Mouse (Mus musculus) hindbrain, embryonic 12.5 days (tissue): Measurements from ENCODE around the gene Arid5b. TPM values are rescaled to one million over a fixed set of nuclear protein-coding genes. Genes with fewer than 3 reads are reported as not detected.

Source experiments
- ATAC-seq: fragments of 200-750 bp; cut with Nextera tagmentation; 2 replicates; pipeline ENCODE4 v1.8.0; 2017; ENCODE audit warnings: moderate TSS enrichment; ENCODE audit not compliant: low FRiP score
- H3K27ac ChIP-seq: fragments of 300-500 bp; sonication (generic); 2 replicates; pipeline ENCODE4 v1.5.1; 2016; ENCODE audit warnings: mild to moderate bottlenecking
- H3K27me3 ChIP-seq: fragments of 300-500 bp; sonication (generic); 2 replicates; pipeline ENCODE4 v1.6.1; 2016; ENCODE audit warnings: mild to moderate bottlenecking
- H3K36me3 ChIP-seq: fragments of 300-500 bp; sonication (generic); 2 replicates; pipeline ENCODE4 v1.6.1; 2016; ENCODE audit warnings: mild to moderate bottlenecking
- H3K4me1 ChIP-seq: fragments of 300-500 bp; sonication (generic); 2 replicates; pipeline ENCODE4 v1.6.1; 2016
- H3K4me2 ChIP-seq: fragments of 300-500 bp; sonication (generic); replicated peaks from 2 replicates; pipeline ENCODE4 v1.6.1; 2016; ENCODE audit warnings: mild to moderate bottlenecking
- H3K4me3 ChIP-seq: fragments of 300-500 bp; sonication (generic); 2 replicates; pipeline ENCODE4 v1.5.1; 2016; ENCODE audit warnings: mild to moderate bottlenecking
- H3K9ac ChIP-seq: fragments of 300-500 bp; sonication (generic); 2 replicates; pipeline ENCODE4 v1.6.1; 2016; ENCODE audit warnings: mild to moderate bottlenecking, moderate library complexity
- H3K9me3 ChIP-seq: fragments of 300-500 bp; sonication (generic); replicated peaks from 2 replicates; pipeline ENCODE4 v1.6.1; 2016; ENCODE audit warnings: mild to moderate bottlenecking
- WGBS: fragments of 180-500 bp; shearing (Covaris S2); methylation state at CpG from one replicate; pipeline ENCODE4 v1.1.7; 2016; 5-methylcytosine and 5-hydroxymethylcytosine counted together
- polyA plus RNA-seq: library from polyadenylated mRNA; unstranded; fragments of >200 nt; fragmentation: Nextera tagmentation; extraction: Ambion mirVana; gene quantifications from 2 replicates; pipeline ENCODE4 v1.2.1, GENCODE M21; 2016

Arid5b gene
- polyA plus RNA-seq, 1 experiment from 2014 or later, result 28.2 TPM

DNA sequence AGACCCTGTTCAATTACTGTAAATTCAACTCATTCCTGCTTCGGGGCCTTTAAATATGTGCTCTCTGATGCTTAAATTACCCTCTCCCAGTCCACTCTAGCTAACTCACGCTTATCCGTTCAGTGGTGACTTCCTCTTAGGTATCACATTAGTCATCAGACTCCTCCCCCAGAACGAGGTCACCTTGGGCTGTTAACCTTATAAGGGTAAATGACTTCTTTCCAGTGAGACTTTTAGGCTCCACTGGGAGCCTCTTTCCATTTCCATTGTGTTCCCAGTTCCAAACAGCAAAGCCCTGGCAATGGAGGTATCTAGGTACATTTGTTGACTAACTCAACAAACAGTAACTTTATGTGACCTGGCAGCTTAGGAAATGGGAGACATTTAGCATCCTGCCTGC is 186.7 kb downstream of the Arid5b start:
- WGBS, result 87% methylated on average over 4 of the region's 4 CpGs
- Histone ChIP-seq H3K4me2 (no peak overlapping the region), H3K27ac (no peak overlapping the region), H3K4me1 (no peaks in the 10 kb centered on the region), H3K36me3 (peaks cover 19% of the 10 kb centered on the region), H3K4me3 (no peak overlapping the region), H3K9me3 (no peaks in the 10 kb centered on the region), H3K27me3 (no peaks in the 10 kb centered on the region), H3K9ac (no peak overlapping the region)
- no peak for ATAC-seq

DNA sequence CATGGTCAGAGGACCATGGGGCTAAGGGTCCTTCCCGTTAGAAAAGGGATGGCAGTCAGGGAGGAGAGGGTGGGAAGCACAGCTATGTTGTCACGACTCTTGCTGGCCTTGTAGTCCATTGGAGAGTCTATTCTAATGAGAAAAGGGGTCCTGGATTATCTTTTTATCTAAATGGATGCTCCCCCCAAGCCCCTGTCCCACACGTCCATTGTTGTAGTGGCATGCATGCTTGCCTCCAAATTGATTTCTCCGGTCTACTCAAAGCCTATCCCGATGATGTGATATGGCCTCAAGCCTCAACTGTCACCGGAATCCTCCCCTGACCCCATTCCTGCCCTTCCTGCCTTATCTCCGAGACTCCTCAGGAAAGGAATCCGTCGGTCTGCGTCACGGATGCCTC is 187.5 kb downstream of the Arid5b start:
- H3K27me3 ChIP-seq, result no peaks in the 10 kb centered on the region
- H3K9ac ChIP-seq, result no peak overlapping the region
- H3K9me3 ChIP-seq, result no peaks in the 10 kb centered on the region
- ATAC-seq, result no peak
- 76% methylated on average over 11 of the region's 11 CpGs for WGBS
- no peak overlapping the region for H3K4me2 ChIP-seq
- peaks cover 11% of the 10 kb centered on the region for H3K36me3 ChIP-seq
- H3K27ac ChIP-seq, result no peak overlapping the region
- H3K4me3 ChIP-seq, result no peak overlapping the region
- H3K4me1 ChIP-seq, result no peaks in the 10 kb centered on the region

DNA sequence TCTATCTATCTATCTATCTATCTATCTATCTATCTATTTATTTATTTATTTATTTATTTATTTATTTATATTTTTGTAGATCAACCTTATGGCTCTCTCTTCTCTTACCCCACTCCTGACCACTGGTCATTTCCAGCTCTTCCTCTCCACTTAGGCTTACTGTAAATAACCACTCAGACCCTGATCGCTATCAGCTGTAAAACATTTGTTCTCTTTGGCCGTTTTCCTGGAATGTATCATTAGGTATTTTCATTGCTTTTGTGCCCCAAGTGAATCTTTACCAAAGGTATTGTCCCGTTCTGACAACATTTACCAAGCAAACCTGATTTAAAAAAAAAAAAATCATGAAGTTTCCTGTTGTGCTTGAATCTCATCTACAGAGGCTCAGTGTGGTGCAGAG is 188.0 kb downstream of the Arid5b start:
- H3K9ac ChIP-seq, result no peak overlapping the region
- H3K27ac ChIP-seq, result no peak overlapping the region
- ATAC-seq, result no peak
- H3K27me3 ChIP-seq, result no peaks in the 10 kb centered on the region
- peaks cover 9% of the 10 kb centered on the region; the same call in 1 of the 2 replicates for H3K36me3 ChIP-seq
- WGBS, result 85% methylated on average over 3 of the region's 3 CpGs
- H3K4me3 ChIP-seq, result no peak overlapping the region
- H3K4me1 ChIP-seq, result no peaks in the 10 kb centered on the region
- no peaks in the 10 kb centered on the region for H3K9me3 ChIP-seq
- H3K4me2 ChIP-seq, result no peak overlapping the region

DNA sequence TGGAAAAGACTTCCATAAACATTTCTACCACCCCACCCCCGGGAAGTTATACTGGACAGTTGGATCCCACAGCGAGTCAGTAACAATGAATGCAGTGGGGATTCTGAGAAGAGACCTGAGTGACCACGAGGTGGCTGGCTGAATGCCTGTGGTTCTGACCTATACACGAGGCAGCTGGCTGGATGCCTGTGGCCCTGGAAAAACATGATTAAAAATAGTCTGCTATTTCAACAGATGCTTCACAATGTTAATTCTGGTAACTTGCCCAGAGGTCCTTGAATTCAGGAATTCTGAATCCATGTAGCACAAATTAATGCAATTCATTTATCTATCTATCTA is 188.4 kb downstream of the Arid5b start:
- no peak overlapping the region for H3K9ac ChIP-seq
- WGBS, result 75% methylated on average over 4 of the region's 4 CpGs
- H3K36me3 ChIP-seq, result peaks cover 6% of the 10 kb centered on the region; the same call in 1 of the 2 replicates
- H3K4me3 ChIP-seq, result no peak overlapping the region
- no peaks in the 10 kb centered on the region for H3K9me3 ChIP-seq
- no peak overlapping the region for H3K27ac ChIP-seq
- H3K4me2 ChIP-seq, result no peak overlapping the region
- no peaks in the 10 kb centered on the region for H3K4me1 ChIP-seq
- no peak for ATAC-seq
- no peaks in the 10 kb centered on the region for H3K27me3 ChIP-seq

DNA sequence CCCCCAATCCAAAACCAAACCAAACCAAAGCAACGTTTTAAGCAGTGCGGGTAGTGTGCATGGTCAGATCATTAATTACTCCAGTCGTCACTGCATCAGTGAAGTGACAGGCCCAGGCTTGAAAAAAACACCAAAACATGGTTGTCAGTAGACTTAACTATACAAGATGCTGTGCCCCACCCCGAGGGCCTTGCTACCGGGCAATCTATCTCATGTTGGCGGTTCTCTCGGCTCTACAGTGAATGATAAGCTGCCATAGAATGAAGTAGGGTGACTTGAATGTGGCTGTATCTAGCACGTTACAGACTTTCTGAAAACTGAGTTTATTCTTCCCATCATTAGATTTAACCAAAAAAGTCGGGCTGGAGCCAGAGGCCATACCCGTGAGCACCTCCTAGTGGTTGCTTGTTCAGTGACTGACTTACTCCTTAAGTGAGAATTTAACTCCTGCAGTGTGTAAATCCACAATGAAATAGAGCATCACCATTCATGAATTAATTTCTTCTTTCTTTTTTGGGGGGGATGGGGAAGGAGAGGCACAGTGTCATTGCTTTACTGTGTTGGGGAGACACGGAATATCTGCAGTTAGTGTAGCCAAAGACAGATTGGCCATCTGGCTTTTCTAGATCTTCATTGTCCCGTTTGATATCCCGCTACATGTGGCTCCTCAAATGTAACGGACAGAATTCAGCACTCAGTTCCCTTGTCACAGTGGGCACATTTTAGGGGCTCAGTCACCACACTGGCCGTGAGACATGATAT is 188.9 kb downstream of the Arid5b start:
- 72% methylated on average over 15 of the region's 15 CpGs for WGBS
- Histone ChIP-seq H3K4me2 (no peak overlapping the region), H3K36me3 (0 out of 2 replicates have a peak, but pooled peaks cover under 1% of the 10 kb centered on the region), H3K9me3 (no peaks in the 10 kb centered on the region), H3K27ac (no peak overlapping the region), H3K9ac (no peak overlapping the region), H3K4me1 (no peaks in the 10 kb centered on the region), H3K4me3 (no peak overlapping the region), H3K27me3 (no peaks in the 10 kb centered on the region)
- ATAC-seq, result no peak

DNA sequence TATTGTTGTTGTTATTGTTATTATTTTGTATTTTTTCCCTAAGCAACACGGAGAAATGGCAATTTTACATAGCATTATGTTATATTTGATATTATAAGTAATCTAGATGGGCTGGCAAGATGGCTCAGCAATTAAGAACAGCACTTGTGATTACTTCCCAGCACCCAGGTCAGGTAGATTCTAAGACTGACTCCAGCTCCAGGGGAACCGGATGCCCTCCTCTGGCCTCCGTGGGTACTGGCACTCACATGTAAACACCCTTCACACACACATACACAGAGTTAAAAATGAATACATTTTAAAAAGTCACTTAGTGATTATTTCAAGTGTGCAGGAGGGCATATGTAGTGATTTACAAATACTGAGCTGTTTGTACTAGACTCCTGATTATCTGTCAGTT is 190.8 kb downstream of the Arid5b start:
- no peak overlapping the region for H3K27ac ChIP-seq
- H3K4me2 ChIP-seq, result no peak overlapping the region
- H3K36me3 ChIP-seq, result no peaks in the 10 kb centered on the region
- no peaks in the 10 kb centered on the region for H3K27me3 ChIP-seq
- no peak for ATAC-seq
- H3K9ac ChIP-seq, result no peak overlapping the region
- H3K4me1 ChIP-seq, result no peaks in the 10 kb centered on the region
- H3K9me3 ChIP-seq, result no peaks in the 10 kb centered on the region
- no peak overlapping the region for H3K4me3 ChIP-seq
- WGBS, result 87% methylated on average over 3 of the region's 3 CpGs

DNA sequence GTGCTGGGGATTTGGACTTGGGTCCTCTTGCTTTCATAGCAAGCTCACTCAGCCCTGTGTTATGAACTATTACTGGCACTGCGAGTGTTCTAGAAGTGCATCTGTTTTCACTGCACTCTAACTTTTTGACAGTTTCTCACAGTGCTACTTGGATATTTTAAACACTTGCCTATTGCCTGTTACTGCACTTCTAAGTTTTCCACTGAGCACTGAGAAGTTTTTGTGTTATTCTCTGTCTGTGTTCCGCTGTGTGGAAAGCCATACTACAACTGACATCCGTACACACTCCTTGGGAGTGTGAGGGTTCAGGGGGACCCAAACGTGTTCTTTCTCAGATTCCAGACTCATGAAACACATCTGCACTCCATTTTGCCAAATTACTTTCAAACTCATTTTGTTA is 191.6 kb downstream of the Arid5b start:
- H3K9me3 ChIP-seq, result no peaks in the 10 kb centered on the region
- no peak overlapping the region for H3K4me2 ChIP-seq
- no peak overlapping the region for H3K4me3 ChIP-seq
- ATAC-seq, result no peak
- H3K27ac ChIP-seq, result no peak overlapping the region
- H3K4me1 ChIP-seq, result no peaks in the 10 kb centered on the region
- H3K27me3 ChIP-seq, result no peaks in the 10 kb centered on the region
- H3K36me3 ChIP-seq, result no peaks in the 10 kb centered on the region
- 77% methylated on average over 4 of the region's 4 CpGs for WGBS
- H3K9ac ChIP-seq, result no peak overlapping the region

DNA sequence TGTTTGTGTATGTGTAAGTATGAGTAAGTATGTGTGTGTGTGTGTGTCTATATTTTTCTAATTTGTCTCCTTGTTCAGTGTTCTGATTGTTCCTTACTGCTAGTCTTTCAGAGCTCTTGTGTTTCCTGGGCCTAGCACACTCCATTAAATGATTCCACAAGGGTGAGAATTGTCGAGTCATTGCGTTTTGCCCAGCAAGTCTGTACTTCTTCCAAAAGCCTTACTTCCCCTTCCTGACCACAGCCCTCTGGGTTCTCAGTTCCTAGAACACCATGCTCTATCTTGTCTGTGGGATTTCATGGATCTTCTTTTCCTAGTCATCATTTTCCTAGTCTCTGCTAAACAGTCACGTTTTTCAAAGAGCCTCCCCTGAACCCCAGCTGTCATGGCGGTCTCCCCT is 193.0 kb downstream of the Arid5b start:
- no peaks in the 10 kb centered on the region for H3K9me3 ChIP-seq
- H3K4me2 ChIP-seq, result no peak overlapping the region
- no peaks in the 10 kb centered on the region for H3K4me1 ChIP-seq
- H3K27ac ChIP-seq, result no peak overlapping the region
- H3K27me3 ChIP-seq, result no peaks in the 10 kb centered on the region
- no peak overlapping the region for H3K9ac ChIP-seq
- H3K4me3 ChIP-seq, result no peak overlapping the region
- H3K36me3 ChIP-seq, result no peaks in the 10 kb centered on the region
- ATAC-seq, result no peak
- 77% methylated on average over 4 of the region's 4 CpGs for WGBS

DNA sequence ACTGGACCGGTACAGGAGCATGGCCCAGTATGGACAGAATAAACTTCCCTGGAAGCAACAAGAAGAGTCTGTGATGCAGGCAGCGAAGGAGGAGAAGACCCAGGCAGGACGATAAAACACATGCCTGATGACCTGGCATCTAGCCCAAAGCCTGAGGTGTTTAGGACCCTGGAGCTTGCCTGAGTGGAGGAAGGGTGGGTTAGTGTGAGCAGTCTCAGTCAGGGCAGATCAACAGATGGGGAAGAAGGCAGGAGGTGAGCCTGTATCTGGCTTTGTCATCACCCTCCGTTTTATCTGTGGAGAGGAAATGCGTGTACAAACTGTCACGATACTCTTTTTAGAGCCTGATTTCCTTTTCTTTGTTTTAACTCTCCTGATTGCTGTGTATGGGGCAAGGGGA is 196.8 kb downstream of the Arid5b start:
- Histone ChIP-seq H3K27ac (no peak overlapping the region), H3K4me2 (no peak overlapping the region), H3K4me1 (no peaks in the 10 kb centered on the region), H3K36me3 (no peaks in the 10 kb centered on the region), H3K27me3 (no peaks in the 10 kb centered on the region), H3K4me3 (no peak overlapping the region), H3K9ac (no peak overlapping the region), H3K9me3 (no peaks in the 10 kb centered on the region)
- ATAC-seq, result no peak
- 82% methylated on average over 6 of the region's 6 CpGs for WGBS

DNA sequence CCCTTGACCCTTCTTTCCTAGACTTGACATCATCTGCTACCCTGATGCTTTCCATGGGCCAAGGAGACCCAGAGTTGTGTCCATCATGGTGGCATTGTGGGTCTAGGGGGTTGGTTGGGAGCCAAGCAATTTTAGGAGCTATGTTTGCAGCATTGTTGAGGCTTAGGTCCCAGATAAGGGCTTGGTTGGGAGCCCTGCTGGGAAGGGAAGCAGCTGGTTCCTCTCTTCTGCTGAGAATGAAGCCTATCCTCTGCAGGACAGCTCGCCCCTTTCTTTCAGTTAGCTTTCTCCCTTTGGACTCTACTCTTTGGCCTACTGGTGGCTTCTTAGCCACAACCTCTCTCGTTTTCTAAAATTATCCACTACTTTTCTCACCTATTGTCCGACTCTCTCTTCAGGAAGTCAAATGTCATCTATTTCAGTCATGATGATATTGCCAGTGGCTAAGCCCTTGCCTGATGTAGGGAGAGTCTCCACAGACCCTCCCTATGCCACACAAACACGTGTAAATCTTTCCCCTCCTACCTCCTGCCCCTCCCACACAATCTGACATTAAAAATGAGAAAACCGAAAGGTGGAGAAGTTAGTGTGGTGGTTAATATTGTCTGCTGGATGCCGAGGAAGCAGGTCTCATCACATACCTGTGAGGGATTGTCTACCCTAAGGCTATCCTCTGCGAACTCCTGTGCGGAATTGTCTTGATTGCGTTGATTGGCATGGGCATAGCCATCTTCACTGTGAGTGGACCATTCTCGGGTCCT is 198.4 kb downstream of the Arid5b start:
- no peak overlapping the region for H3K27ac ChIP-seq
- H3K4me1 ChIP-seq, result no peaks in the 10 kb centered on the region
- no peak overlapping the region for H3K9ac ChIP-seq
- no peak for ATAC-seq
- H3K36me3 ChIP-seq, result no peaks in the 10 kb centered on the region
- H3K9me3 ChIP-seq, result no peaks in the 10 kb centered on the region
- WGBS, result 85% methylated on average over 10 of the region's 10 CpGs
- H3K27me3 ChIP-seq, result no peaks in the 10 kb centered on the region
- no peak overlapping the region for H3K4me2 ChIP-seq
- H3K4me3 ChIP-seq, result no peak overlapping the region

DNA sequence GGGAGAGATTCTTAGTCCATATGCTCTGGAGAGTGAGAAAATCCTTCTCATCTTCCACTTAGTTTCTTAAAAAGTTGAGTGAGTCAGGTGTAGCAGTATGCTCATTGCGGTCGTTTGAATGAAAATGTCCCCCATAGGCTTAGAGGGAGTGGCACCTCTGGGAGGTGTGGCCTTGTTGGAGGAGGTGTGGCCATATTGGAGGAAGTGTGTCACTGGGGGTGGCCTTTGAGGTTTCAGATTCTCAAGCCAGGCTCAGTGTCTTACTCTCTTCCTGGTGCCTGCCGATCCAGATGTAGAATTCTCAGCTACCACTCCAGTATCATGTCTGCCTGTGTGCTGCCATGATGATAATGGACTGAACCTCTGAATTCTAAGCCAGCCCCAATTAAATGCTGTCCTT is 199.8 kb downstream of the Arid5b start:
- Histone ChIP-seq H3K27me3 (no peaks in the 10 kb centered on the region), H3K4me3 (no peak overlapping the region), H3K9ac (no peak overlapping the region), H3K4me2 (no peak overlapping the region), H3K27ac (no peak overlapping the region), H3K9me3 (no peaks in the 10 kb centered on the region), H3K36me3 (no peaks in the 10 kb centered on the region), H3K4me1 (no peaks in the 10 kb centered on the region)
- 98% methylated on average over 3 of the region's 3 CpGs for WGBS
- ATAC-seq, result no peak

DNA sequence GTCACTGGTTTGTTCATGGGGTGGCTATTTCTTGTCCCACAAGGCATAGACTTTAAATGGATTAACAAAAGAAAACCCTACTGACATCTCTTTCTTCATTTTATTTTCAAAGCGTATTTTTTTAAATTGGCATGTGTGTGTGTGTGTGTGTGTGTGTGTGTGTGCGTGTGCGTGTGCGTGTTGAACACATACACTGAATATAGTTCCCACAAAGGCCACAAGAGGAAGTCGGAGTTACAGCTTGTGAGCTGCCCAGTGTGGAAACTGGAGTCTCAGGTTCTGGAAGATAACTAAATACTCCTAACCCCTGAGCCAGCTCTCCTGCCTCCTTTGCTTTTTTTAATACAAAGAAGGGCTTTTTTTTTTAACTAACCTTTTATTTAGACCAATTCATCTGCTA is 203.4 kb downstream of the Arid5b start:
- H3K4me2 ChIP-seq, result no peak overlapping the region
- H3K27me3 ChIP-seq, result no peaks in the 10 kb centered on the region
- no peak overlapping the region for H3K9ac ChIP-seq
- ATAC-seq, result no peak
- no peaks in the 10 kb centered on the region for H3K9me3 ChIP-seq
- no peak overlapping the region for H3K27ac ChIP-seq
- no peaks in the 10 kb centered on the region for H3K4me1 ChIP-seq
- no peak overlapping the region for H3K4me3 ChIP-seq
- 90% methylated on average over 5 of the region's 5 CpGs for WGBS
- no peaks in the 10 kb centered on the region for H3K36me3 ChIP-seq

DNA sequence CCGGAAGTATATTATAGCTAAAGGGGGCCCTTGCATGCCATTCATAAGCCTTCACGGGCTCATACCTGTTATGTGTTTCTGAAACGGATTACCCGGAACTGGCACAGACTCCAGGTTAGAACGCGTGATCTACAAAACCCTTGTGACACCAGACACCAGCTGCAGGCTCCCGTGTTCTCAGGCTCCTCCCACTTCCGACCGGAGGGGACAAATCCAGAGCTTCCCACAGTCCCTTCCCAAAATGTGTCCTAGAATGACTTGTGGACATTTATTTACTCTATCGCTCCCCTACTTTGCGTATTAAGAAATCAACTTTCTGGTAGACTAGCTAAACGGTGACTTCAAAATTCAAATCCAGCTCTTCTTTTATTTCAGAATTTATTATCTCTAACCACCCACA is 204.2 kb downstream of the Arid5b start:
- H3K4me2 ChIP-seq, result no peak overlapping the region
- H3K4me3 ChIP-seq, result no peak overlapping the region

More for the DNA sequence above, 204.2 kb downstream of the Arid5b start:
- Histone ChIP-seq H3K27ac (no peak overlapping the region), H3K4me1 (no peaks in the 10 kb centered on the region), H3K36me3 (no peaks in the 10 kb centered on the region), H3K9me3 (no peaks in the 10 kb centered on the region), H3K27me3 (no peaks in the 10 kb centered on the region), H3K9ac (no peak overlapping the region)
- WGBS, result 88% methylated on average over 12 of the region's 12 CpGs
- no peak for ATAC-seq
